Mouse (Mus musculus): ENCODE measurements around the gene Tent5c.

The Tent5c gene

DNA sequence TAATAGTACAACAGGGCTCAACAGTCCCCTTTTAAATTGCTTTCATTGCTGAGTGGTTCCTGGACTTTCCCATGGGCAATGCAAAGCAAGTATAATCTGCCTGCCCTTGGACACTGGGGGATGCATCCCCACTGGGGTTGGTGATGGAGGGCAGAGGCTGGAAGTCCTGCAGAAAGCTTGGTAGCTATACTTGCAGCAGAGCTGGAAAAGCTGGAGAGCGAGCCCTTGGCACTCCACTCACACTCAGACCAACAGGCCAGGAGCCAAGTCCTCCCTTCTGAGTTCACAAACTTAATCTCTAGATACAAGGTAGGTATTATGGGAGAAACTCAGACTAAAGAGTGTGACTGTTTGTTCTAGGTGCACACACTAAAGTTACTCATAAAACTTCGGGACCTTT, 2.1 kb downstream of the Tent5c start:
- no peak for DNase-seq (ENCODE audit: low spot score in 2 of 2)

DNA sequence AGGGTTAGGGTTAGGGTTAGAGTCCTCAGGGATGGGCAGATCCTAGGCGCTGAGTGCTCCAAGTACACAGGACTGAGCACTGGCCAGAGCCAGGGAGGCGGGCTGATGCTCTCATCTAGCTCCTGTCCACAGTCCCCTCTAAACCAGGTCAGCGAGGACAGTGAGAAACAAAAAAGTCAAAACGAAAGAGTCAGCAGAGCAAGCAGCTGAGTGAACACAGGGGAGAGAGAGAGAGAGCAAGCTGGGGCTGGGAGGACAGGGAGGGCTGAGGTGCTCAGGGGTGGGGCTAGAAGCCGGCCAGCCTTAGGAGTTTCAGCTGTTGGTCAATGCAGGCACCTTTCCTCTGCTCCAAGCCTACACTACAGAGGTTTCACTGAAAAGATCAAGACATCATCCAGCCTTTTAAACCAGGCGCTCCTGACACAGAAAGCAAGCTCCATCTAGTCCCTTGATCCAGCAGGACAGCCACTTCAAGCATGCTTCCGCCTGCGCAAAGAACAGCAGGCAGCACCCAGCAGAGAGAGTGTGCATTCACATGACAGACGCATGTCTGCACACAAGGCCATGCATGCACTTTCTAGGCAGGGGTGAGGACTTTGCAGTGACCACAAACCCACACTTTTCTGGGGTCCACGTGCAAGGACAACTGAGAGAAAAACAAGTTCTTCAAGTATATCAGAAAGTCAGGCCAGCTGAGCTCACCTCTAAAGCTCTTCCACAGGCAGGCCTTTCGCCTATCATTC, 3.6 kb downstream of the Tent5c start:
- no peak for DNase-seq (ENCODE audit: low spot score in 2 of 2)

DNA sequence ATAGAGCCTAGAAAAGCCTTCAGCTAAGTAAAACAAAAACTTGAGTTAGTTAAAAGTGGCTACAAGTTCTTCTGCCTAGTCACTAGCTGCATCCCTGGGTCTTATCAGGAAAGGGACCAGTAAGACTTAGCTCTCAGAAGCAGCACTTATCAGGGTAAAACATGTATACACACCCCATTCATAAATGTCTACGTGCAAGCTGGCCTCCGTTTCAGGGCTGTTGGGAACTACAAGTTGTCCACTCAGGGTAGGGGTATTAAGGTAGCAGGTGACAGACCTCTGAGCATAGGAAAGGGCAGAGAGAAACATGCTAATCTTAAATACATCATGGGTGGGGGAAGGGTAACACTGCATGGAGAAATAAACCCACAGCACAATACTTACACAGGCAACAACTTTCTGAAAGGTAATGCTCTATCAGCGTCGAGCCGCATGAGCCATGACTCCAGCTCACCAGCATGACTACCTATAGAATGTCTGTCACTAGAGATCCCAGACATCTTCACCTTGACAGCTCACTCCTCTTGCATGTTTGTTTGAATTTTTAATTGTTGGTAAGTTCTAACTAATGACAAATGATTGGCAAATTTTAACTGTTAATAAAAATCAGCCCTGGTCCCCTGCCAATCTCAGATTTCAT, 6.0 kb downstream of the Tent5c start:
- DNase-seq (ENCODE audit: low spot score in 2 of 2) = no peak

DNA sequence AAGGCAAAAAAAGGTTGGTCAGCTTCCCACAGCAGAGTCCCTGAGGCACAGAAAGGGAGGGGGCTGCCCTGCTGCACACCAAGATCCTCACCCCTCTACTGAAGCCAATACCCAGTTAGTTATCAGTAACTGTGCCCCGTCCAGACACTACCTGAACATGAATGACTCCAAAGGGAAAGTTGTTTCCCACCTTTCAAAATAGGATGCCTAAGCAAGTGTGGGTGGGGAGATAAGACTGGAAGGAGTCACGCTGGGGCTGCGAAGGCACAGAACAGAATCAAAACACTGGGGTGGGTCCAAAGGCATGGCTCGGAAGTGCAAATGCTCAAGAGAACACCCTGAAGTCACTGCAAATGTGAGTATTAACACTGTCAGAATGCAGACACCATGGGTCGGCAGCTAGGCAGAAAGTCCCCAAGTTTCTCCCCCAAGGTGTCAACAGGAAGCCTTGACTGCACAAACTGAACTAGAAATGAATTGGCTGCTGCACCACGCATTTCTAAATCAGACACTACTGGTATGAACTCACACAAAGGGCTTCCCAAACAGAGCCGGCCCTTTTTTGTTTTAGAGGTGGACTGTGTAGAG, 6.7 kb downstream of the Tent5c start:
- no peak for DNase-seq (ENCODE audit: low spot score in 2 of 2)

DNA sequence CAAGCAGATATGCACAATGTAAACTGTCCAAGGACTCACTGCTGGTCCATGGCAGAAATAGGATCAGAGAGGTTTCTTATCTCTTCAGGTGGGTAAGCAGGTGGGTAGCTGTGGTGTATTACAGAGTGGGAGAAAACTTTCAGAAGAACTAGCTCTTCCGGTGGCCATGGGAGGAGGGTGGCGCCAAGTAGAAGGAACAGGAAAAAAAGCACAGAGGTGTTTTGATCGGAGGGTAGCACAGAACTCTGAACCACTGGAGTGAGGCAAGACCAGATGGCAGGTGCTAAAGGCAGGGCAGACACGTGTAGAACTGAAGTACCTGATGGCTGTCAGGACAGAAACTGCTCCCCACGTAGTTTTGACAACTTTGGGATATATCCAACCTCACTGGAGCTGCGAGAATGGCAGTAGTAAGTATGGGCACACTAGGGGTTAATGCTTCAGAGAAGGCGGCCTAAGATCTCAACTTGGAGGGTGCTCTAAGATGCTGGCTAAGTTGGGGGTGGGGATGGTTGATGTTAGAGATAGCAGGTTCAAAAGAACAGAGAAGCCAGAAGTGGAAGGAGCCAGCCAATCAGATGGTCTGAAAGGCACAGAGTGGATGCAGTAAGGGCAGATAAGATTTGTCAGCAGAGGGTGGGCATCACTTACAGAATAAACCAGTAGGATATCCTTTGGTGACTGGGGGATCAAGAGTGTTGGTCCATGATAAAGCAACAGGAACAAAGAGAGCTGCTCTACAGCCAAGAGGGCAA, 8.7 kb downstream of the Tent5c start:
- DNase-seq (ENCODE audit: low spot score in 2 of 2) = no peak

DNA sequence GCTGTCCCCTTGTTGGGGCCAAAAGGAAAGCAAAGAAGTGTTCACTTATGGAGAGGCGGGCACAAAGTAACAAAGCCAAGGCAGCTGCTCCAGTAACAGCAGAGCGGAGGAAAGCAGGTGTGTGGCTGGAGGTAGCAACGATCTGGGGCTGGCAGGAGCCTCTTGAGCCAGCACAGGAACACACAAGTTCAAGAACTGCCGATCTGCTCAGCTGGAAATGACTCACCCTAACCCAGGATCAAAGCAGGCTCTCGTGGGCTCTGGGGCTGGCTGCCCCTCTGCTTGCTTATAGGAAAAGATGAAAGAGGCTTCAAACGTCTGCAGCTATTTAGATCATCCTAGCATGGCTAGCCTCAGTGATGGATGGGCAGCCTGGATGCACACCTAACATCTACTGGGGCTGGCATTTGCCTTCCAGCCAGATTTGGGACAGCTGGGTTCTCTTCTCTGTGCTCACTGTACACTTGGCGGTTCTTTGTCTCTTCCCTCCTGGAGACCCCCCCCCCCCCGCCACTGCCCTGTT, 14.1 kb downstream of the Tent5c start:
- no peak for DNase-seq (ENCODE audit: low spot score in 2 of 2)

DNA sequence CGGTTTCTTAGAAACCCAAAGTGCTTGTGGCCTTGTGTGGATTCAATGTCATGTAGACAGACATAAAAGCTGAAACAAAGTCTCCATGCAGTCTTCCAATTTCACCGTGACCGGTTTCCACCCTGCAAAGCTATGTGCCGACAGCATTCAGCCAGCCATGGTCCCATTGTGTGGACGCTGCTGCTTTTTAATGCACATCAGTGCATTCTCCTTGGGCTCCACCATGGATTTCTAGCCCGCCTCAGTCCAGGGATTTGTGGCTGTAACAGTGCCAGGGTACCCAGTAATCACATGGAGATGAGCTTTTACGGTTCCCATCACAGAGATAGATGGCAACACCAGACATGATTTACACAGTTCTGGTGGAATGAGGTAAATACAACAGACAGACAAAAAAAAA, 14.6 kb downstream of the Tent5c start:
- DNase-seq (ENCODE audit: low spot score in 2 of 2) = no peak

DNA sequence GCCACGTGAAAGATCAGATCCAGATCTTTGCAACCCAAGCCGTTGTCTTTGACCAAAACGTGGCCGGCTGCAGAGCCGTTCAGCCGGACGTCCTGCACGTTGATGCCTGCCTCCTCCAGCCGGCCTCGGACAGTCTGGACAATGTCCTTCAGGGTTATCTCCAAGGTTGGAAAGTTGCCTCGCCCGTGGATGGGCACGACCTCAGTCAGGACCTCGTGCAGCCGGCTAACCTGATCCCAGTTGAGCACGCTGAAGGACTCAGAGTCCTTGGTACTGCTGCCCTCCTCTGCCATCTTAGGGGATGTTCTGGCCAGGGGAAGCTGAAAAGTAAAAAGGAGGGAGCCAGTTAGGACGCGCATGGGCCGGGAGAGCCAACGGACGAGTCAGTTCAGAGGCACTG, 16.0 kb downstream of the Tent5c start:
- DNase-seq (ENCODE audit: low spot score in 2 of 2) = no peak

DNA sequence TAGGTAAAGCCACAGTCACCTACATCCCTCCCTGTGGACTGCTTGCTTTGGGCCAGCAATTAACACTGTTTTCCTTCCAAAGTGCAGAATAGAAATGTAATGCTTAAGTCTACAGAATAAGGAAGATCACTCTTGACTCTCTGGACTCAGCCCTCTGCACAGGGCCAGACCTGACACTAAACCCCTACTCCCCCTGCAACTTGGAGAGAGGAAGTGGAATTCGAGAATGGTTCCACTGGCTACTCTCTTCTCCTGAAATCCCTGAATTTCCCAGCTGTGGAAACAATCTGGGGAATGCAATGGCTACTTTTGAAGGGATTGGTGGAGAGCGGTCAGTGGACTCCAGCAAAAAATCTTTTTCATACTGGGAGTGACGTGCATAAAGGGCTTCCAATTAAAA, 18.2 kb downstream of the Tent5c start:
- DNase-seq (ENCODE audit: low spot score in 2 of 2) = no peak

DNA sequence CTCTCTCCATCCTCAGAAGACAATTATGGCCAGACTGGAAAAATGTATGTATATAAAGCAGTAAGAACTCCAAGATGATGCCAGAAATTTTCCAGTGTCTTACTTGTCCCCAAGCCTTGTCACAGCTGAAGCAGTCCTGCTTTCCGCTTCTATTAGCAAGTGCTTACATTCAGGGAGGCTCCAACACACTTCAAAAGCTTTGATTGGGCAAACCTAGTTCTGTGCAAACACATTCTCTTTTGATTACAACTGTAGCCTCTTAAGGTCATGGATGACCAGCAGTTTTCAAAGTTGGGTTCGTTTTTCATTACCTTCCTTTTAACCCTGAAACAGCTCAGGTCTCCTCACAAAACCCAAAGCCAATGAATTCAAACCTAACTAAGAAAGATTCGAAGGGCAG, 19.0 kb downstream of the Tent5c start:
- no peak for DNase-seq (ENCODE audit: low spot score in 2 of 2)

DNA sequence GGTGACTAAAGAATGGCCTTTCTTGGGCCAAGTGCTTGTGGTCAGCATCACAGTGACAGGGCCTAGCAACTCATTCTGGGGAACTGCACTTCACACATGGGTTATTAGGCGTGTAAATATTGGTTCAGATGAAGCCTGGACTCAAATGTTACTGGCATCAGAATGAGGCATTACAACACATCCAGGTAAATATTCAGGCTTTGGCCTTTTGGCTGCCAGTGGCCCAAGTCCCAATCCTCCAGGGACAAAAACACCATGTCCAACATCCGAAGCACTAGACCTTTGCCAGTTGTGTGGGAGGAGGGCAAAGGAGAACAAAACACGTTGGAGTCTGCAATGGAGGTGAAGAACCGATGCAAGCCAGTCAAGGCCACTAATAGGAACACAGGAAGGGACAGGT, 22.6 kb downstream of the Tent5c start:
- DNase-seq (ENCODE audit: low spot score in 2 of 2) = no peak

DNA sequence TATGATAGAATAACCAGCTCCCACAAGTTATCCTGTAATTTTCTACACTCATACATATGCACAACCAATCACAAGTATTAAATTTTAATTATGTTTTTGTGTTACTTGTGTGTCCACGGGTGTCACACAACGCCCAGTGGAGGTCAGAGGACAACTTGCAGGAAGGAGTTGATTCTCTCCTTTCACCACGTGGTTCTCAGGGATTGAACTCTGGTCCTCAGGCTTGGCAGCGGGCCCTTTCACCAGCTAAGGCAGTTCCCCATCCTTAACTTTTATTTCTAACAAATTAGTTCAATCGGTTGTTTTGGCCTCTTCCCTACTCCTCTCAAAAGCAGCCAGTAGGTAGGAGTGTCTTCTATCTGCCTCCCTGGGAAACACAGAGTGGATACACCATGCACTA, 24.5 kb downstream of the Tent5c start:
- no peak for DNase-seq (ENCODE audit: low spot score in 2 of 2)

DNA sequence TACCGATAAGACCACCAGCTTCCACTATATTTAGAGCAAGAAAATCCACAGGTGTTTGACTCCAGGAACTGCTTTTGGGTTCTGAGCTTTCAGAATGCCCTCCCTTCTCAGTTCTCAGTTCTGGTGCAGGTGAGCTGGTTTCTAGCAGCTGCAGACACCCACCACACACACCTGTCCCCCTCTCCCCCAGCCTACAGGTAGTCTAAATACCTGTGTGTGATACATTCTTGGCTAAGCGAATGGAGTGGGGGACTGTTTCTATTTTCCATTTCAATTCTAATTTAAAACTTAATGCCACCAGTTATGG, 25.2 kb downstream of the Tent5c start:
- DNase-seq (ENCODE audit: low spot score in 2 of 2) = no peak

DNA sequence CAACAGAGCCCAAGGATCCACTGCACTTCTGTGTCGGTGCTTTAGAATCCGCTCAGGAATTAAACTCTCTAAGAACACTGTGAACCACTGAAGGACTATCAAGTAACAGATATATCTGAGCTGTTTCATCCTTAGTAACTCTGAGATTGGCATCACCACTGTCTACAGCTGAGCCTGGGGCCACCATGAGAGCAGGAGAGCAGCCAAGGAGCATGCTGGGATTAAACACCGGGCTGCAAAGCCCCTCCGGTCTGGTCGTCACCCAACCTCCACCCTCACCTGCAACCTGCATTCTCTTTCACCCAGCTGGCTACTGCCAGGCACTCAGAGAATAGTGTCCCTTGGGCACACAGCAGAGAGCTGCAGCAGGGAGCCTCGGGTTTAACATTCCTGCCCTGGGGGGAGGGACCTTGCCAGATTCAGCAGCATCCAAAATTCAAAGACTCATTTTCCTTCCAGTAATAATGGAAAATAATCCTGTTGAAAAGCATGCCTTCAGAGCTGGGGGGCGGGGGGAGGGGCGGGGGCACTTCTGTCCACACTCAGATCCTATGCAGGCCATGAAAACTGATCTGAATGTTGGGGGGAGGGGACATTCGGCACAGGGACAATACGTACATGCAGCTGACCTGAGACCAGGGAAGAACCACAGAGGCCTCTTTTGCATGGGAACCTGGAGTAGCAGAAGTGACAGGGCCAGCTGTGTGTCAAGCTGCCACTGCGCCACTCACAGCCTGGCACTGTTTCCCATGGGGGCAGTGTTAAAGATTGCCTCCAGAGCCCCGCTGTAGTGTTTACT, 25.8 kb downstream of the Tent5c start:
- no peak for DNase-seq (ENCODE audit: low spot score in 2 of 2)

DNA sequence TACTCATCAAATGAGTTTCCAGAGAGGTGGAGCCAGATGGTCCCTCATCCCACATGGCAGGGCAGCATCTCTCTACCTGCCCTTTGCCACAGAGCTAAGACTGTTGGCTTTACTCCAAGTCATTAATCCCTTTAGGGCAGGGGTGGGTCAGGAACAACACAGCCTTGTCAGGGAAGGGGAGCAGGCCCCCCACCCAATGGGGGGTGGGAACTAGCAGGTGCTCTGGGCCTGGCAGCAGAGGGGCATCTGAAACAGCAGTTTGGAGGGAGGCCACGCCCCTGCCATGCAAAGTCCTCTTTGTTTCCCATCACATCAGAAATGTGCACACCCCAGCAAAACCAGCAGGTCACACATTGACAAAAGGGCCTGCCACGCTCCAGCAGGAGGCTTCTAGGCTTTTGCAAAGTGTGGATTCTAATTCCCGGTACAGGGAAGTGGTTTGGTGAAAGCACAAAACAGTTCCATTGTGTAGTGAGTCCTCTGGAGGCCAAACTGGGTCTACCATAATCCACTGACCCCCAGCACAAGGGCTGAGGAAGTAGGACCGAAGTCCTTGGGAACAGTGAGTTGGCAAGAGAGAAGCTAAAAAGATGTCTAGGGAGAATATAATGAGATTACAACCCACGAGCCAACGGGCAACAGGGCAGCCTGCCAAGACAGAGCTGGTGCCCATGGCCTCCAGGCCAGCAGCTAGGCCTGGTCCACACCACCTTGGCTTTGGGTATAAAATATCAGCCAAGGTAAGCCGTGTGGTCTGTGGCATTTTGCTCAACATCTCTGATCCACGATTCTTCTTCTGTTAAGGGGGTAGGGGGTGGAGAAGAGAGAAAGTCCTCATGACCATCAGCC, 26.7 kb downstream of the Tent5c start:
- DNase-seq (ENCODE audit: low spot score in 2 of 2) = no peak

DNA sequence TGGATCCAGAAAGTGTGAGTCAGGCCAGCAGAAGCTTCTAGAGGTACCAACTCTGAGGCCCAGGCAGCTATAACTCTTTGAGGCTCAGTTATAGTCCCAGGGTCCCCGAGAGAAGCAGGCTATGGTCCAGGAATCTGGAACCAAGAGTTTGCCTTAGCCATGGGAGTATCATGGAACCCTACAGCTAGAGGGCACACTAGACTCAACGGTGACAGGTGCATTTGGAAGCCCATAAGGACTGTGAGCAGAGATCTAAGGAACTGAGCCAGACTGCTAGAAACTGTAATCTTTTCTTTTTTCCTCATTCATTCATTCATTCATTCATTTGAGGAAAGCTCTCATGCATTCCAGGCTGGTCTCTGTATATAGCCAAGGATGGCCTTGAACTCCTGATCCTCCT, 28.6 kb downstream of the Tent5c start:
- DNase-seq (ENCODE audit: low spot score in 2 of 2) = no peak

DNA sequence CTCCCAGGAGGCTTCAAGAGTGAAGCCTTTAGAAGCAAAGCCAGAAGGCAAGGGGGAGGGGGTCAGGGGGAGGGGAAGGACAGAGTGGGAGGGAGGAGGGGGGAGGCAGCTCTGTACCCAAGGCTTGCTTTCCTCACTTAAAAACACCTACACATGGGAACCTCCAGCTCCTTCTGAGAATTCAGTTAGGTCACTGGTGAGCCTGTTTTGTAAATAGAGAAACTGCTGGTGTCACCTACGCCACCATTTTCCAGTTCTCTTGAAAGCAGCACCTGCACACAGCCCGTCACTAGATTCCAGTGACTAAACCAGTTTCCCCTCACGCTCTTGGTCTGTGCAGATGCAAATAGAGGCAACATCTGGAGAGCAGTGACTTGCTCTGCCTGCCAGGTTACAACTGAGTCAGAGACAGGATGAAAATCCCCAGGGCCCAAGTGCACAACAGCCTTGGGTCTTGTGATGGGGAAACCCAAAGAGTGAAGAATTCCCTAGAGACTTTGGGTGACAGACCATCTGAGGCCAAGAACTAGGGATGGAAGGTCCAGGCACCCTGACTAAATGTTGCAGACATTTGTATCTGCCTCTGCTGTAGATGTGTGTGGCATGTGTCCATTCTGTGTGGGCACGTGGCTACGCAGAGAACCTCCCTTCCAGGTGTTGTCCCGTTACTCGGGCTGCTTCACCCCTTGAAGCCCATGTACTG, 45.2 kb downstream of the Tent5c start:
- DNase-seq (ENCODE audit: low spot score in 2 of 2) = no peak

DNA sequence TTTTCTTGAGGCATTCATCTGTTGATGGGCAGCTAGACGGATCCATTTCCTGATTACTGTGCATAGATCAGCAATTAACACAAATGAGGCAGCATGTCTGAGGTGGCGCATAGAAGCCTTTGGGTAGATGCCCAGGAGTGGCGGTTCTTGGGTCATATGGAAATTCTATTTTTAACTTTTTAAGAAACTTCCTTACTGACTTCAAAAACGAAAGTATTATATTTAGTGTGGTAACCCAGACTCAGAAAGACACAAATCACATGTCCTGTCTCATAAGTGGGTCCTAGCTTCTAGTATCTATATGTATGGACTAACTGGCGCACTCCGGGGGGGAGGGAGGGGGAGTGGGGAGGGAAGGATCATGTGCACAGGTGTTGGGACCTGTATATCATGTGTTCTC, 46.6 kb downstream of the Tent5c start:
- DNase-seq (ENCODE audit: low spot score in 2 of 2) = no peak

DNA sequence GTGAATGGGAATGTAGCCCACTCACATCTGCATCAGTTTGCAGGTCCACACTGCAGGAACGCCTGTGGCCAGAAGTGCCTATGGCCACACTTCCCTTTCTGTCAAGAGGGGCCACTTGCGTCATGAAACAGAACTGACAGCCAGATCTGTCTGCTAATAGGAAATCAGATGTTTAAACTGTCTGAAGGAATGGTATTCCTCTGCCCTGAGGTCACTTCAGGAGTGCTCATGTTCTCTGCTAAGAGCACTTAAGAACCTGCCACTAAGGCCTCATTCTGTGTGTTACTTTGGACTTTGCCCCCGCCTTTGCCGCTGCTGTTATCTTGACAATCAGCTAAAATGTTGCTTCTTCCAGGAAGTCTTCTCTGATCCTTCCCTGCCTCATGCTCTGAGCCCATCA, 48.4 kb downstream of the Tent5c start:
- DNase-seq (ENCODE audit: low spot score in 2 of 2) = no peak

DNA sequence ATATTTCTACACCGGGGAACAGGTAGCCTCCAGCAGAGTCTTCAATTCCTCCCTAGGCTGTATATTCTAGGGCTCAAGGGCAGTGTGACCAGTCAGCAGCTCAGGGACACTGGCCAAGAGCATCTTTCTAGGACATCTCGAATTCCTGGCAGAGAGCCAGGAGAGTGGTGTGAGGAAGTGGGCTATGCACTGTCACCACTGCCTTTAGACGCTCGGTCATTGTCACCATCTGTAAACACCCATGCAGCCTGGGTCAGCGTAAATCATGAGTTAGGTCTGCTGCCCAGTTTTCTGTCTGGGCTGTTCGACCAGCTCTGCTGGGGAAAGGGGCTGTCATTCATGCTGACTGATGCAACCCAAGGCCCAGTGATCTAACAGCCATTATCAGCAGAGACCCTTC, 49.1 kb downstream of the Tent5c start:
- DNase-seq (ENCODE audit: low spot score in 2 of 2) = peak in 1 of 2 experiments; percentile 29

Data from frontal cortex, postnatal 14 days (tissue).